Mouse (Mus musculus) CH12.LX (cell line): ENCODE data around the gene Rptor. TPM values are rescaled to one million over a fixed set of nuclear protein-coding genes. Genes with fewer than 3 reads are reported as not detected.

Experiments used
- DNase-seq: peaks from one replicate; pipeline ENCODE4 v3.0.0-alpha.2; 2013; ENCODE audit errors: extremely low read depth
- H3K27ac ChIP-seq: 2 replicates; pipeline ENCODE4 v1.5.1; 2012; ENCODE audit warnings: low read depth, mild to moderate bottlenecking, control low read depth, moderate library complexity; ENCODE audit not compliant: insufficient read depth
- H3K27me3 ChIP-seq: replicated peaks from 2 replicates; pipeline ENCODE3; 2012; ENCODE audit warnings: inconsistent platforms
- H3K36me3 ChIP-seq, 2 experiments: replicated peaks in 1 of 2; 2 replicates each; pipeline versions ENCODE3 to v1.6.1; 2012; ENCODE audit warnings: inconsistent platforms in 1 of 2, low read length in 1 of 2, mild to moderate bottlenecking in 1 of 2, mixed read lengths in 1 of 2, moderate library complexity in 1 of 2; ENCODE audit not compliant: control insufficient read depth in 1 of 2, insufficient read depth in 1 of 2
- H3K4me1 ChIP-seq, 2 experiments: 2 replicates each; pipeline ENCODE4 v1.6.1; 2012; ENCODE audit warnings: inconsistent platforms in 1 of 2, moderate library complexity in 1 of 2; ENCODE audit not compliant: insufficient read depth in 2 of 2, control insufficient read depth in 1 of 2
- H3K4me2 ChIP-seq: 2 replicates; pipeline ENCODE4 v1.6.1; 2012; ENCODE audit warnings: low read depth, mild to moderate bottlenecking, control low read depth; ENCODE audit not compliant: poor library complexity, insufficient read depth, severe bottlenecking
- H3K4me3 ChIP-seq, 3 experiments: fragments of 150-350 bp in 1 of 3; sonication (generic) in 1 of 3; replicated peaks in 1 of 3; 2 replicates each; pipeline versions ENCODE3 to v1.5.1; 2011 to 2012; ENCODE audit warnings: low read depth in 2 of 3, low read length in 2 of 3, mild to moderate bottlenecking in 2 of 3, moderate library complexity in 2 of 3, control low read depth in 1 of 3, improper control_type of control experiment in 1 of 3, inconsistent platforms in 1 of 3, mixed read lengths in 1 of 3; ENCODE audit not compliant: poor library complexity in 1 of 3
- H3K79me2 ChIP-seq: replicated peaks from 2 replicates; pipeline ENCODE4 v1.6.1; 2012; ENCODE audit warnings: mild to moderate bottlenecking, moderate library complexity; ENCODE audit not compliant: control insufficient read depth, poor library complexity, insufficient read depth, severe bottlenecking; ENCODE audit errors: extremely low read depth
- H3K9ac ChIP-seq: 2 replicates; pipeline ENCODE4 v1.6.1; 2012; ENCODE audit warnings: low read depth, mild to moderate bottlenecking, control low read depth, moderate library complexity; ENCODE audit not compliant: insufficient read depth
- H3K9me3 ChIP-seq: replicated peaks from 2 replicates; pipeline ENCODE3; 2012; ENCODE audit warnings: low read length, inconsistent platforms, mixed read lengths
- BHLHE40 ChIP-seq: IDR thresholded peaks from 2 replicates; pipeline ENCODE4 v1.6.1; 2011; ENCODE audit warnings: mild to moderate bottlenecking, low read depth, low read length, improper control_type of control experiment
- CHD1 ChIP-seq: IDR thresholded peaks from 2 replicates; pipeline ENCODE4 v1.6.1; 2012; ENCODE audit warnings: low read depth, low read length, improper control_type of control experiment, inconsistent platforms
- CTCF ChIP-seq, 2 experiments: IDR thresholded peaks in 1 of 2; conservative IDR thresholded peaks in 1 of 2; 2 replicates each; pipeline ENCODE4 v1.5.1; 2011 to 2012; ENCODE audit warnings: low read depth in 2 of 2, low read length in 2 of 2, improper control_type of control experiment in 1 of 2, inconsistent platforms in 1 of 2, mild to moderate bottlenecking in 1 of 2, moderate library complexity in 1 of 2
- E2F4 ChIP-seq: IDR thresholded peaks from 2 replicates; pipeline ENCODE4 v1.6.1; 2011; ENCODE audit warnings: low read depth, low read length, improper control_type of control experiment; ENCODE audit not compliant: insufficient replicate concordance
- GABPA ChIP-seq: IDR thresholded peaks from 2 replicates; pipeline ENCODE4 v1.6.1; 2012; ENCODE audit warnings: low read depth, low read length, improper control_type of control experiment, inconsistent platforms; ENCODE audit not compliant: insufficient replicate concordance
- MAZ ChIP-seq: IDR thresholded peaks from 2 replicates; pipeline ENCODE4 v1.6.1; 2012; ENCODE audit warnings: low read depth, mild to moderate bottlenecking, inconsistent platforms, low read length, improper control_type of control experiment, moderate library complexity
- NELFE ChIP-seq: IDR thresholded peaks from 2 replicates; pipeline ENCODE4 v1.6.1; 2011; ENCODE audit warnings: low read depth, low read length, improper control_type of control experiment
- PAX5 ChIP-seq: IDR thresholded peaks from 2 replicates; pipeline ENCODE4 v1.6.1; 2012; ENCODE audit warnings: low read length, inconsistent platforms, mixed read lengths
- POLR2A ChIP-seq: IDR thresholded peaks from 2 replicates; pipeline ENCODE4 v1.6.1; 2011; ENCODE audit warnings: low read depth, mild to moderate bottlenecking, improper control_type of control experiment, low read length
- POLR2AphosphoS2 ChIP-seq: IDR thresholded peaks from 2 replicates; pipeline ENCODE4 v1.6.1; 2011; ENCODE audit warnings: low read depth, low read length, improper control_type of control experiment
- RCOR1 ChIP-seq: conservative IDR thresholded peaks from 2 replicates; pipeline ENCODE4 v1.6.1; 2012; ENCODE audit warnings: low read depth, mild to moderate bottlenecking, inconsistent platforms, low read length, improper control_type of control experiment
- SIN3A ChIP-seq: IDR thresholded peaks from 2 replicates; pipeline ENCODE4 v1.6.1; 2012; ENCODE audit warnings: low read length, improper control_type of control experiment, inconsistent platforms
- SMC3 ChIP-seq: IDR thresholded peaks from 2 replicates; pipeline ENCODE4 v1.6.1; 2011; ENCODE audit warnings: low read depth, low read length, improper control_type of control experiment
- TBP ChIP-seq: conservative IDR thresholded peaks from 2 replicates; pipeline ENCODE4 v1.6.1; 2011; ENCODE audit warnings: low read depth, low read length, improper control_type of control experiment
- UBTF ChIP-seq: IDR thresholded peaks from 2 replicates; pipeline ENCODE4 v1.6.1; 2012; ENCODE audit warnings: low read depth, mild to moderate bottlenecking, inconsistent platforms, low read length, improper control_type of control experiment, moderate library complexity
- ZC3H11A ChIP-seq: IDR thresholded peaks from 2 replicates; pipeline ENCODE4 v1.6.1; 2012; ENCODE audit warnings: low read depth, mild to moderate bottlenecking, inconsistent platforms, low read length, improper control_type of control experiment
- ZKSCAN1 ChIP-seq: IDR thresholded peaks from 2 replicates; pipeline ENCODE4 v1.6.1; 2012; ENCODE audit warnings: low read depth, inconsistent platforms, low read length, improper control_type of control experiment, borderline replicate concordance
- dilution Hi-C: fragments of 300-500 bp; cut with MboI; formaldehyde crosslinking; loops from 2 replicates; pipeline ENCODE4 v1.14.3; 2020; ENCODE audit warnings: low sequenced_read_pairs; ENCODE audit not compliant: extremely low pct_unique_long_range_greater_than_20kb, extremely low pct_ligation_motif_present
- in situ Hi-C: fragments of 300-500 bp; cut with MboI; formaldehyde crosslinking; loops from 3 replicates; pipeline ENCODE4 v1.14.3; 2019; ENCODE audit warnings: low sequenced_read_pairs, low pct_ligation_motif_present, low pct_unique_long_range_greater_than_20kb, mixed read lengths
- polyA plus RNA-seq: library from polyadenylated mRNA; unstranded; fragments of >175 nt; gene quantifications from 2 replicates; pipeline ENCODE4 v1.2.1, GENCODE M21; 2012; ENCODE audit warnings: low read depth; ENCODE audit not compliant: insufficient read length
- total RNA-seq, 2 experiments: library from RNA; depleted of rRNA; stranded (reverse); fragments of 300-350 nt in 1 of 2; fragments of >200 nt in 1 of 2; gene quantifications; 2 replicates each; pipeline ENCODE4 v1.2.3; 2012 to 2014

Gene Rptor
- total and polyA plus RNA-seq, 3 experiments = 10.3 to 33.1 (median 26.7) TPM

GRCm38 (mm10) chr11:119565684-119566083, 37.0 kb upstream of the Rptor start:
- dilution Hi-C loops = no loop called here
- H3K4me2 ChIP-seq = no peak overlapping the region

GRCm38 (mm10) chr11:119566188-119566587, 36.5 kb upstream of the Rptor start:
- no peak for DNase-seq
- peaks cover 14% of the 10 kb centered on the region for H3K9me3 ChIP-seq
- H3K27ac ChIP-seq = no peak overlapping the region
- H3K4me1 ChIP-seq = no peaks in the 10 kb centered on the region
- dilution Hi-C loops = no loop called here
- H3K36me3 ChIP-seq = no peaks in the 10 kb centered on the region
- H3K4me3 ChIP-seq = no peak overlapping the region
- no peak overlapping the region for H3K9ac ChIP-seq
- TF ChIP-seq UBTF (no peak), CHD1 (no peak), MAZ (no peak), ZC3H11A (no peak), POLR2AphosphoS2 (no peak)
- TF ChIP-seq, all 38 proteins: peak for 0
- in situ Hi-C loops = no loop called here
- Histone ChIP-seq H3K27me3 (peaks cover 87% of the 10 kb centered on the region), H3K4me2 (no peak overlapping the region), H3K79me2 (no peaks in the 10 kb centered on the region)

More at GRCm38 (mm10) chr11:119565684-119566083, 37.0 kb upstream of the Rptor start:
- TF ChIP-seq GABPA (no peak), ZC3H11A (no peak)
- no peak overlapping the region for H3K9ac ChIP-seq
- H3K27ac ChIP-seq = no peak overlapping the region
- in situ Hi-C loops = no loop called here
- no peaks in the 10 kb centered on the region for H3K4me1 ChIP-seq
- no peak for DNase-seq
- no peaks in the 10 kb centered on the region for H3K36me3 ChIP-seq
- peaks cover 14% of the 10 kb centered on the region for H3K9me3 ChIP-seq
- no peaks in the 10 kb centered on the region for H3K79me2 ChIP-seq
- no peak overlapping the region for H3K4me3 ChIP-seq
- H3K27me3 ChIP-seq = peaks cover 87% of the 10 kb centered on the region

GRCm38 (mm10) chr11:119572316-119573010, 30.2 kb upstream of the Rptor start:
- no peak for DNase-seq
- Histone ChIP-seq H3K9ac (no peak overlapping the region), H3K9me3 (peaks cover 8% of the 10 kb centered on the region), H3K27me3 (peaks cover 72% of the 10 kb centered on the region), H3K79me2 (no peaks in the 10 kb centered on the region), H3K27ac (no peak overlapping the region)
- in situ Hi-C loops = no loop called here
- dilution Hi-C loops = no loop called here
- TF ChIP-seq CTCF (conservative IDR thresholded peaks at IDR 0.05 in 1 of 2, IDR thresholded peaks at IDR 0.05 in 1 of 2; ENCODE audit: low read depth in 2 of 2, low read length in 2 of 2) (no peak), SIN3A (no peak), SMC3 (no peak), GABPA (no peak), RCOR1 (no peak), ZKSCAN1 (no peak), ZC3H11A (no peak), CHD1 (no peak), MAZ (no peak), TBP (no peak), PAX5 (no peak), BHLHE40 (no peak), POLR2A (no peak), NELFE (no peak), E2F4 (no peak)
- TF ChIP-seq, all 38 proteins: peak for 0
- Histone ChIP-seq H3K36me3 (no peaks in the 10 kb centered on the region), H3K4me3 (no peak overlapping the region), H3K4me2 (no peak overlapping the region), H3K4me1 (no peaks in the 10 kb centered on the region)
